Mouse (Mus musculus): ENCODE results near the gene Cd46.

DNA sequence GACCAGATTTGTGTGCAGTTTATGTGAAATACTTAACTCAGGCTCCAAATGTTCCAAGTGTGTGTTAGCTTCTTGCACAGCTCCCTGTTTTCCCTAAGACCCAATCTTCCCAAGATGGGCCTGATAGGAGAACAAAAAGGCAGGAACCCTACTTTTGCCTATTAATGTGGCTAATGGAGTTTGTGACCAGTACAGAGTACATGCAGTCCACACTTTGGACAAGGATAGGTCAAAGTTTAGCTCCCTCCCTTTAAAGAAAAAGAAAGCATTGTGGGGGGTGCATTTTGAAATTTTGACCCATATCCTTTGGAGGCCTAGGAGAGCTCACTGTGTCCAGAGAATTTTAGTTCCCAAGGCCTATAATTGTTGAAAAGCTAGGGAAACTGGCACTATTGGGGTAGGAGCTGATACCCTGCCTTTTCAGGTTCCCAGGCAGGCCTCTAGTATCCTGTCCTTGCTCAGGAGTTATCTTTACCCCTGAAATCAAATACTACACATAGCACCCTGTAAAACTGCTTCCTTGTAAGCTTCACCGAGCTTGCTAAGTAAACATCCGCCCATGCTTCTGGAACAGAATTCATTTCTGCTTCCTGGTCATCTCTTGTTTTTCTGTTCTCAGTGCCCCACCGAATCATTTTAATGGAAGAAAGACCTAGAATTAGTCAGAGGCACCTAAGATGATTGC is 77.7 kb downstream of the Cd46 start:
- no peak for TF ChIP-seq GATA1 (IDR thresholded peaks at IDR 0.05; ENCODE audit: low read length)
- no peak for TF ChIP-seq TAL1 (IDR thresholded peaks at IDR 0.05; ENCODE audit: low read length)
